20 mouse cellular contexts compared by ENCODE assay signal in genomic region chr5:71061696-71062095, GRCm38 (mm10). TPM values are rescaled to one million over a fixed set of nuclear protein-coding genes. Genes with fewer than 3 reads are reported as not detected.
A peak's percentile ranks its signal among the peaks of the same experiment; 100 is the strongest.
DNase-seq lines count a peak whose midpoint lies in the region.
"Had no signal": no experiment of that assay in that cellular context is flagged by ENCODE, and none has a peak within 500 bp of the region (broad histone marks: within the 10 kb centered on the region; RNA-seq: fewer than 3 reads in every experiment).

No protein-coding gene starts in this region.

- H3K36me3 ChIP-seq in midbrain, embryonic 10.5 days, result no peaks in the 10 kb centered on the region
- H3K36me3 ChIP-seq: embryonic facial prominence, embryonic 12.5 days; liver, embryonic 15.5 days; midbrain, embryonic 12.5 days had no signal

- H3K27ac ChIP-seq in midbrain, embryonic 10.5 days (replicated peaks), result no peak overlapping the region
- H3K27ac ChIP-seq: embryonic facial prominence, embryonic 12.5 days; liver, embryonic 15.5 days; macrophage; midbrain, embryonic 12.5 days; stomach, postnatal 0 days had no signal

- no peaks in the 10 kb centered on the region for H3K9me3 ChIP-seq in midbrain, embryonic 10.5 days (replicated peaks)
- H3K9me3 ChIP-seq: embryonic facial prominence, embryonic 12.5 days; liver, embryonic 15.5 days; midbrain, embryonic 12.5 days had no signal

- H3K4me1 ChIP-seq in midbrain, embryonic 10.5 days, result peaks cover 6% of the 10 kb centered on the region
- H3K4me1 ChIP-seq: embryonic facial prominence, embryonic 12.5 days; liver, embryonic 15.5 days had no signal

- no peak overlapping the region for H3K4me3 ChIP-seq in midbrain, embryonic 10.5 days
- H3K4me3 ChIP-seq: embryonic facial prominence, embryonic 12.5 days; erythroblast, embryonic 14.5 days; liver, embryonic 15.5 days; midbrain, embryonic 12.5 days had no signal

- peak; percentile 73 for DNase-seq in right cerebral cortex, adult 18-20 months
- DNase-seq in right cerebral cortex, postnatal 4 days, result no peak
- DNase-seq in frontal cortex, postnatal 36 days (ENCODE audit: low spot score in 2 of 2), result peak; percentile 40 to 78
- DNase-seq in left cerebral cortex, adult 9 months (ENCODE audit: low spot score in 2 of 2), result peak; percentile 61 to 73
- DNase-seq in right cerebral cortex, postnatal 36 days (ENCODE audit: low spot score in 2 of 2), result peak; percentile 30 to 60
- DNase-seq in kidney, adult 9 months, result no peak
- DNase-seq in cerebellum, postnatal 25 days, result no peak
- no peak for DNase-seq in midbrain, embryonic 10.5 days (ENCODE audit: low spot score)
- DNase-seq: adrenal gland, postnatal 36 days; B cell, adult 2 months; cerebellum, adult 2 months; heart, adult 18-20 months; kidney, postnatal 10 days; thymus, postnatal 14 days had no signal

- no peaks in the 10 kb centered on the region for H3K27me3 ChIP-seq in midbrain, embryonic 10.5 days (ENCODE audit: low read depth, poor library complexity, severe bottlenecking)
- H3K27me3 ChIP-seq: embryonic facial prominence, embryonic 12.5 days; liver, embryonic 15.5 days; midbrain, embryonic 12.5 days had no signal

- WGBS in midbrain, embryonic 10.5 days, result 80% methylated on average over 3 of the region's 3 CpGs

RNA-seq across cellular contexts. Expression of gene Gabra2, which starts 34.0 kb away (rescaled TPM):
- polyA plus RNA-seq in midbrain, embryonic 10.5 days (2016; fragmentation: Nextera tagmentation; extraction: Ambion mirVana), result 1.7 and 4.4 TPM in 2 replicates
- polyA plus RNA-seq: erythroblast, embryonic 14.5 days; macrophage had no signal

Comparison
In these comparisons a context has a peak if more than half of its experiments do, and no peak if none do; other contexts are left out.
1. DNase-seq: peak in right cerebral cortex, adult 18-20 months (single experiment), frontal cortex, postnatal 36 days (2 of 2), left cerebral cortex, adult 9 months (2 of 2) and right cerebral cortex, postnatal 36 days (2 of 2); none in right cerebral cortex, postnatal 4 days (single experiment), kidney, adult 9 months (single experiment), cerebellum, postnatal 25 days (0 of 2) and midbrain, embryonic 10.5 days (single experiment).